Mouse (Mus musculus) lung, postnatal 4 days (tissue): ENCODE data around the gene Nemp2.

Source experiments
- DNase-seq, 2 experiments: peaks; one replicate each; pipeline ENCODE4 v3.0.0; 2021

The Nemp2 gene

GRCm38 (mm10) chr1:52630248-52630936, at the start of gene Nemp2:
TSS of gene Nemp2 (plus strand) at chr1:52630703.
- peak; percentile 93 to 95 for DNase-seq

- peak in 1 of 2 experiments; percentile 7 for DNase-seq
Observed at GRCm38 (mm10) chr1:52581744-52582143, 48.8 kb upstream of the Nemp2 start.

DNA sequence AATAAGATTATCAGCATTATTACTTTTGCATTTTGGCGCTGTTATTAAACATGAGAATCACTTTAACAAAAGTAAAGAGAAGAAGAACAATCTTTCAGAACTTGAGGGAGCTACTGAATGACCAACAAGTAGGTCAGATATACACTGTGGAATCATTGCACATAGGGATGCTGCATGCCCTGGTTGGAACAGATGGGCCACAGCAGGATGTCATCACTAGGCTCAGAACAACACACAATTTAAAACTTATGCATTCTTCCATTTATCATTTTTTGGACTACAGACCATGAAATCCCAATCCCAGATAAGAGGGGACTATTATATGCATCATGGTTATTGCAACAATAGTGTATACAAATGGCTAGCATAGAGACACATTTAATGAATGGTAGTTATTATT, 47.6 kb upstream of the Nemp2 start:
- DNase-seq = no peak

DNA sequence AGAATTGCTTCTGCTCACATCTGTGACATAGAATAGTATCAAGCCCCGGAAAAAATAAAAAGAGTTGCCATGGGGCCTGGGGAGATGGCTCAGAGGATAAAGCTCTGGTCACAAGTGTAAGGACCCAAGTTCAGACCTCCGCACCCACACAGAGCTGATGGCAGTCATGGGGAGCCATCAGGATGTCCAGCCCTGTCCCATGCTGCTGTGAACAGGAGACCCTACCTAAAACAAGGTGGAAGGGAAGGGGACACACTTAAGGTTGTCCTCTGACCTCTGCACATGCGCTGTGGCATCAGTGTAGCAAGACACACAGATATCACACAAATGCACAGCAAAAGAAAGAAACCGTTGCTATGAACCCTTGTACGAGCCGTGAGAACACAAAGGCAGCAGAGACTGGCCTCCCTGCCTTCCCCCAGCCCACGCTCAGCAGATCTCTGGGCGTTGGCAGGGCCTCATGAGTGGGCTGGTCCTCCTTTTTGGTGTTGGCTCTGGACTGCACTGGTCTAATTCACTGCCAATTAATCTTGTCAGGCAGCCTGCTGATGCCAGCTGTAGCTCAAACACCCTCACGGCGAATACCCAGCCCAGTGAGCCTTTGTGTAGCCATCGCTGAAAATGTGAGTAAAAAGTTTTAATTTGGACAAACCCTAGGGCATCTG, 33.4 kb upstream of the Nemp2 start:
- DNase-seq = peak; percentile 18 to 50

DNA sequence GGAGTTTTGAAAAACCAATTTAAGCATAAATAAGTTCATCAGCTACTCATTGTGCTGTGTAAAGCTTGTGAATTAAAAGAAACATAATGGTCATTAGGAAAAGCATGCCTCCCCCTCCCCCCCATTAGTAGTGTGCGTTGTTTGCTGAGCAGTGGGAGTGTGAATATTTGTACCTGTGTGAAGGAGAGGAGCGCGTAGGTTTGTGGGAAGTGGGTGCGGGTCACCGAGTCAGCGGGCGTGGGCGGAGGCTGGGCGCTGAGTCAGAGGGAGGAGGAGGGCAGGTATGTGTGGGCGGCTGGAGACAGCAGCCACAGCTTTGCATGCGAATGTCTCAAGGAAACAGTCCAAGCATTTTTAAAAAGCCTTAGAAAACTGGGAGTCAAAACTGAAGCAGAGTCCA, 32.7 kb upstream of the Nemp2 start:
- peak; percentile 71 to 73 for DNase-seq

DNA sequence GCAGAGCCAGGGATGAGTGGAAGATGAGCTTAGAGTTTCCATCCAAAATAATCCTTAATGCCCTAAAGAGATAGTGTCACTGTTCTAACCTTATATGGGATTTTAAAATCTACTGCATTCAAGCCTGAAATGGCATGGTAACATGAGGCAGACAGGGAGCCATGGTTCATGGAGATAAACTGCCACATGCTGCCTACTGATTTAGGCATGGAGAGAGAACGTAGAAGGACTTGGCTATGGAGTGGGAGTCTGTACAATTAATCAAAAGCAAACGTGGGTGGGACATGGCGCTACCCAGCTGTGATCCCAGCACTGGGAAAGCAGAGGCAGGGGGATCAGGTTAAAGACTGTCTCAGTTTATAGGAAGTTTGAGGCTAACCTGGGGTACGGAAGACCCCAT, 32.1 kb upstream of the Nemp2 start:
- DNase-seq = no peak

DNA sequence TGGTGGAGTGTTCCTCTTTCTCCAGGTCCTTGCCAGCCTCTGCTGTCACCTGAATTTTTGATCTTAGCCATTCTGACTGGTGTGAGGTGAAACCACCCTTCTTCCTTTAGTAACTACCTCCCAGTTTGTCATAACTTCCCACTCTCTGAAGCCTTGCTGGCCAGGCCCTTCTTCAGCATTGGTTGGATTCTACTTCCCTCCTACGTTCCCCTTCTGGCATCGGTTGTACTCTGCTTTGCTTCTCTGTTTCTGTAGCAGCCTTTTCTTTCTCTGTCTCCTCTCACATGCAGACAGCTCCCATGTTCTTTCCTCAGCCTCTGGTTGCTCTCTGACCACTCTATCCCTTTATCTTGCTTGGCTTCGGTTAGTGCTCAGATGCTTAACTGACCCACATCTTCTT, 29.0 kb upstream of the Nemp2 start:
- DNase-seq = no peak

GRCm38 (mm10) chr1:52607700-52608099, 22.8 kb upstream of the Nemp2 start:
- no peak for DNase-seq

DNA sequence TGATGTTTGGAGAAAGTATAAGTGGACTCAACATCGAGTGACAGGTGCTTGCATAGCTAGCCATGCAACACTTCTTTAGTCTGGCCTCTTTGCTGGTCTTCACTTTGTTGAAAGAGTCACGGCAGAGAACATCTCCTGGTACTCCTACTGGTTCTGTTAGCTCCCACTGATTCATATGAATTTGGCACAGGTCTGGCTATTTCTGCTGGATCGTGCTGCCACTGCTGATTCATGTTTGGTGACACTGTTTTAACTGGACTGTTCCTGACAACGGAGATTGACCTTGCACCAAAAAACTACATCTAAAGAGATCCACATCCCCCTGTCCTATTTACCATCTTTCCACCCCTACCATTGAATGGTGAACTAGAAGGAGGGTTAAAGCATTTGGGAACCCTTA, 22.0 kb upstream of the Nemp2 start:
- DNase-seq = no peak

- DNase-seq = no peak
Observed at GRCm38 (mm10) chr1:52618217-52618616, 12.3 kb upstream of the Nemp2 start.

DNA sequence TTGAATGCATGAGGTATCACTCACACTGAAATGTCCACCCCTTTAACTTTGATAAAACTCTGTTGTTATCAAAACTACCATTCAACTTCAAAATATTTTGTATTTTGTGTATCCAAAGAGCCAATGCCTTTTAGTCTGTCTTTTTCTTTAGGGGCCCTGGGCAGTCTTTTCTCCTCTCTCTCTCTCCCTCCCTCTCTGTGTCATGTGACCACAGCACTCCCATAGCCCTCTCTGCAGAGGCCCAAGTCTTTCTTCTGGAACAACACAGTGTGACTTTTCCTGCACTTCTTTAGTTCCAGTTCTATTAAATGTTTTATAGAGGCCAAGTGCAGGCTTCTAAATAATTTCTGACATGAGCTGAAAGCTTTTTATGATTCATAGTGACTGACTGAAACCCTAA, 10.1 kb upstream of the Nemp2 start:
- DNase-seq = no peak

DNA sequence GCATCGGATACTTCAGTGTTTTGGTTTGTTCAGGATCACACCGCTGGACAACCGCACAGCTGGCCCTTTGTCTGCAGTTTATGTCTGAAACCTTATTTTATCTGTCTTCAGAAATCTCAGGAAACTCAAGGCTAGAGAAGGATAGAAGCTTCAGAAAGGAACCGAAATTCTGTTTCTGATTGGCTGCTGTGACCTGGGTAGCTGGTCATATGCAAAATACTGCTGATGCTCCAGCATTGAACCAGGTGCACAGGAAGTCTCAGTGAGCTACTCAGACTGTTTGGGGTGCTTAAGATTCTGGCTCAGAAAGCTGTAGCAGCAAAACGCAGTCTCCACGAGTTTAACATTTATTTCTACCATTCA, 415 bp downstream of the Nemp2 start:
- no peak for DNase-seq

- DNase-seq = no peak
Observed at GRCm38 (mm10) chr1:52631570-52631969, 1.1 kb downstream of the Nemp2 start.

GRCm38 (mm10) chr1:52634251-52634650, 3.7 kb downstream of the Nemp2 start:
- DNase-seq = no peak

GRCm38 (mm10) chr1:52635932-52636331, 5.4 kb downstream of the Nemp2 start:
- no peak for DNase-seq

DNA sequence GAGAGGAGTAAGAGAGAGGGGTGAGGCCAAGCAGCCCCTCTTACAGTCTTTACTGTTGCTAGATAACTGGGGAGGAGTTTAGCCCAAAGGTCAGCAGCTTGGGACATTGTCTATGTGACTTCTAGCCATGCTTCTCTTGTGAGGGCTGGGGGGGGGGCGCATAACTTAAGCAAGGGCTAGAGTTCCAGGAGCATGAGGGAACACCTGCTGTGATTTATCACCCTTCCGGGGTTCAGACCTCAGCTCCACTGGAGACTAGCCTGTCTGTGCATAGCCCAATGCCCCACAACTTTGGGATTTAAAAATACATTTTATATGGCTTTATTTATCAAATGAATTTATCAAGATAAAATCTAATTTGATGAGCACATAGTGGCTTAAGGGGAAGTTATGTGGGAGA, 7.6 kb downstream of the Nemp2 start:
- no peak for DNase-seq

DNA sequence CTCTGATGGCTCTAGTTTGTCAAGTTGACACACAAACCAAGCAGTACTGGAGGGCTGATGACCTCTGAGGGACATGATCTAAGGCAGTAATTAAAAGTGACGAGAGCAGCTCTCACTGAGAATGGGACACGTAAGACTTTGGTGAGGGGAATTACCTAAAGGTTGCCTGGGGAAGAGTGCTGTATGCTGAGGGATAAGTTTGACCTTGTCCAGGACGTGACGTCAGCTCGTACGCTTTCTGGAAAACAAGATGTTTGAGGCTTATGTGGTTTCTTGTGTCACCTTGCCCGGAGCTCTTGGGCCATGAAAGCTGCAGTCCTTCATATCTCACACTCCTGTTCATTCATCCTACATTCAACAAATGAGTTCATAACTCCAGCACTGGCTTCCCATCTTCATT, 8.6 kb downstream of the Nemp2 start:
- DNase-seq = no peak

GRCm38 (mm10) chr1:52640266-52640665, 9.8 kb downstream of the Nemp2 start:
- peak in 1 of 2 experiments; percentile 28 for DNase-seq

- no peak for DNase-seq
Observed at GRCm38 (mm10) chr1:52640736-52641135, 10.2 kb downstream of the Nemp2 start.

- peak; percentile 76 to 84 for DNase-seq
Observed at GRCm38 (mm10) chr1:52648153-52649027, 17.9 kb downstream of the Nemp2 start.

GRCm38 (mm10) chr1:52650066-52650465, 19.6 kb downstream of the Nemp2 start:
- no peak for DNase-seq

- DNase-seq = peak; percentile 45 to 64
Observed at GRCm38 (mm10) chr1:52652601-52653253, 22.2 kb downstream of the Nemp2 start.

GRCm38 (mm10) chr1:52653366-52653765, 22.9 kb downstream of the Nemp2 start:
- DNase-seq = no peak
